Mouse (Mus musculus): ENCODE measurements at regions not wholly inside any gene's neighbourhood (a gene's known extent, or its start where the extent isn't known, plus 50 kb on each side); places are given as distances from the start of the nearest gene placed in this dataset.

- TF ChIP-seq POLR2A (IDR thresholded peaks at IDR 0.05; ENCODE audit: insufficient read length, low read depth) (no peak), CEBPB (IDR thresholded peaks at IDR 0.05; ENCODE audit: insufficient read depth, poor library complexity, severe bottlenecking) (no peak), USF1 (IDR thresholded peaks at IDR 0.05; ENCODE audit: low read depth) (no peak), E2F4 (IDR thresholded peaks at IDR 0.05; ENCODE audit: insufficient read depth) (no peak), MAX (IDR thresholded peaks at IDR 0.05; ENCODE audit: low read depth) (no peak), SRF (IDR thresholded peaks at IDR 0.05; ENCODE audit: control insufficient read depth, insufficient read length, low read depth) (no peak), TCF12 (IDR thresholded peaks at IDR 0.05; ENCODE audit: insufficient read depth, poor library complexity, severe bottlenecking) (no peak), MYOG (IDR thresholded peaks at IDR 0.05; ENCODE audit: control insufficient read depth in 1 of 3, insufficient read depth in 1 of 3, insufficient read length in 2 of 3, low read depth in 2 of 3) (no peak), REST (IDR thresholded peaks at IDR 0.05; ENCODE audit: insufficient read depth, insufficient read length) (no peak), MYOD1 (IDR thresholded peaks at IDR 0.05; ENCODE audit: control insufficient read depth in 1 of 3, insufficient read length in 2 of 3, low read depth in 2 of 3) (no peak), POLR2AphosphoS2 (IDR thresholded peaks at IDR 0.05; ENCODE audit: insufficient read length, low read depth) (no peak)
These were observed 77.5 kb upstream of the Cul1 start for GRCm38 (mm10) chr6:47375705-47376104.

All from myocyte (in vitro differentiated cells).